Mouse (Mus musculus): ENCODE data around the gene 5031439G07Rik. TPM values are rescaled to one million over a fixed set of nuclear protein-coding genes. Genes with fewer than 3 reads are reported as not detected.
"Not testable (repeated sequence)": the region's sequence is repeated elsewhere in the genome, so short reads cannot be mapped to it uniquely, and the experiment has no call there.

5031439G07Rik gene
- polyA plus RNA-seq, 1 experiment, result 141 TPM

GRCm38 (mm10) chr15:84896664-84897063 lies 91.7 kb downstream of the 5031439G07Rik start:
- no peak for TF ChIP-seq POLR2A (IDR thresholded peaks at IDR 0.05; ENCODE audit: borderline replicate concordance, low read depth, low read length)
- TF ChIP-seq CTCF (IDR thresholded peaks at IDR 0.05; ENCODE audit: low read depth, low read length), result no peak
- H3K4me1 ChIP-seq (ENCODE audit: control insufficient read depth, insufficient read depth, low read length), result peaks cover 9% of the 10 kb centered on the region
- no peak overlapping the region for H3K4me3 ChIP-seq (ENCODE audit: insufficient read depth, low read length)
- H3K27ac ChIP-seq (ENCODE audit: insufficient read depth, low read depth, low read length), result no peak overlapping the region

- H3K4me1 ChIP-seq (ENCODE audit: control insufficient read depth, insufficient read depth, low read length); H3K27ac ChIP-seq (ENCODE audit: insufficient read depth, low read depth, low read length); H3K4me3 ChIP-seq (ENCODE audit: insufficient read depth, low read length): not testable (repeated sequence)
These were observed 92.1 kb downstream of the 5031439G07Rik start for GRCm38 (mm10) chr15:84896216-84896615.

Other genes with a start within 250 kb of the 5031439G07Rik start
- 0.41 TPM in 1 of 2 replicates, not detected in the other for gene Phf21b, start 132.5 kb downstream of the 5031439G07Rik start, polyA plus RNA-seq (2012; ENCODE audit: insufficient read depth, insufficient read length, missing spikeins)
- gene Gm29666, start 68.5 kb downstream of the 5031439G07Rik start, polyA plus RNA-seq (2012; ENCODE audit: insufficient read depth, insufficient read length, missing spikeins), result 0.25 and 0.29 TPM in 2 replicates
- 21.3 and 24.2 TPM in 2 replicates for gene Nup50, start 65.1 kb downstream of the 5031439G07Rik start, polyA plus RNA-seq (2012; ENCODE audit: insufficient read depth, insufficient read length, missing spikeins)
- gene Upk3a, start 28.6 kb upstream of the 5031439G07Rik start, polyA plus RNA-seq (2012; ENCODE audit: insufficient read depth, insufficient read length, missing spikeins), result not detected in 2 replicates
- gene Fam118a, start 40.4 kb upstream of the 5031439G07Rik start, polyA plus RNA-seq (2012; ENCODE audit: insufficient read depth, insufficient read length, missing spikeins), result 7.5 and 10.1 TPM in 2 replicates
- not detected in 2 replicates for gene Smc1b, start 143.4 kb upstream of the 5031439G07Rik start, polyA plus RNA-seq (2012; ENCODE audit: insufficient read depth, insufficient read length, missing spikeins)
- not detected in 2 replicates for gene Ribc2, start 143.5 kb upstream of the 5031439G07Rik start, polyA plus RNA-seq (2012; ENCODE audit: insufficient read depth, insufficient read length, missing spikeins)
- gene Fbln1, start 217.4 kb upstream of the 5031439G07Rik start, polyA plus RNA-seq (2012; ENCODE audit: insufficient read depth, insufficient read length, missing spikeins), result not detected in 2 replicates